Mouse (Mus musculus) heart, adult 18-20 months (tissue): Measurements from ENCODE around the gene Srprb. TPM values are rescaled to one million over a fixed set of nuclear protein-coding genes. Genes with fewer than 3 reads are reported as not detected.

Experiments
- DNase-seq, 2 experiments: peaks; one replicate each; pipeline ENCODE4 v3.0.0; 2021 to 2022; ENCODE audit warnings: mixed read lengths in 1 of 2
- long read RNA-seq, 2 experiments: library from polyadenylated mRNA; stranded (forward); transcript quantifications; one replicate each; pipeline ENCODE4 v2.0.0; 2021
- total RNA-seq, 2 experiments: library from RNA; stranded (reverse); gene quantifications; 2 replicates each; pipeline ENCODE4 v1.2.3; 2021

The Srprb gene
- total RNA-seq = 10 to 100 TPM; 19.3 to 23.4 TPM
- long read RNA-seq, experiment 1, transcript Srprb-201 (7 exons, 3,064 nt) = major isoform, 16 of 22 reads
- long read RNA-seq, experiment 1, partial matches to known transcripts = 0 of 22 reads
- long read RNA-seq, experiment 1, other reads (novel, unspliced or antisense) = 6 of 22 reads
- long read RNA-seq, experiment 2, transcript Srprb-201 (7 exons, 3,064 nt) = major isoform, 12 of 16 reads
- long read RNA-seq, experiment 2, partial matches to known transcripts = 0 of 16 reads
- long read RNA-seq, experiment 2, other reads (novel, unspliced or antisense) = 4 of 16 reads

- DNase-seq = peak; percentile 95 to 97
Measured at GRCm38 (mm10) chr9:103201561-103202260, at the start of gene Srprb. Gene Srprb, minus strand, starts transcription at chr9:103202137.

GRCm38 (mm10) chr9:103248618-103249017 is 46.7 kb upstream of the Srprb start:
- no peak for DNase-seq

- no peak for DNase-seq
Measured at GRCm38 (mm10) chr9:103246526-103247168, 44.7 kb upstream of the Srprb start.

- no peak for DNase-seq
Measured at GRCm38 (mm10) chr9:103243640-103244039, 41.7 kb upstream of the Srprb start.

GRCm38 (mm10) chr9:103241206-103241605 is 39.3 kb upstream of the Srprb start:
- DNase-seq = no peak

- no peak for DNase-seq
Measured at GRCm38 (mm10) chr9:103239471-103239870, 37.5 kb upstream of the Srprb start.

- peak in 1 of 2 experiments; percentile 33 for DNase-seq
Measured at GRCm38 (mm10) chr9:103234565-103235165, 32.7 kb upstream of the Srprb start.

- DNase-seq = no peak
Measured at GRCm38 (mm10) chr9:103234059-103234458, 32.1 kb upstream of the Srprb start.

- DNase-seq = no peak
Measured at GRCm38 (mm10) chr9:103233006-103233395, 31.1 kb upstream of the Srprb start.

GRCm38 (mm10) chr9:103232232-103233005 is 30.5 kb upstream of the Srprb start:
- DNase-seq = no peak

GRCm38 (mm10) chr9:103230151-103230951 is 28.4 kb upstream of the Srprb start, which contains the start of the genes Gm20425 and Trf:
Gene Gm20425, minus strand, starts transcription at chr9:103230307.
Gene Trf, minus strand, starts transcription at chr9:103230444.
- peak; percentile 62 to 84 for DNase-seq

GRCm38 (mm10) chr9:103229037-103229867 is 27.3 kb upstream of the Srprb start:
- DNase-seq = peak in 1 of 2 experiments; percentile 27

- DNase-seq = no peak
Measured at GRCm38 (mm10) chr9:103228370-103229003, 26.6 kb upstream of the Srprb start.

GRCm38 (mm10) chr9:103227760-103228159 is 25.8 kb upstream of the Srprb start:
- DNase-seq = no peak

- DNase-seq = no peak
Measured at GRCm38 (mm10) chr9:103226806-103227205, 24.9 kb upstream of the Srprb start.

GRCm38 (mm10) chr9:103225464-103225863 is 23.5 kb upstream of the Srprb start:
- no peak for DNase-seq

- no peak for DNase-seq
Measured at GRCm38 (mm10) chr9:103224721-103225120, 22.8 kb upstream of the Srprb start.

GRCm38 (mm10) chr9:103214281-103214680 is 12.3 kb upstream of the Srprb start:
- no peak for DNase-seq

GRCm38 (mm10) chr9:103213631-103214030 is 11.7 kb upstream of the Srprb start:
- DNase-seq = peak; percentile 62 to 65
